Mouse (Mus musculus) limb, embryonic 14.5 days (tissue): Measurements from ENCODE around the gene Ccnq. TPM values are rescaled to one million over a fixed set of nuclear protein-coding genes. Genes with fewer than 3 reads are reported as not detected.

Experiments used
- ATAC-seq: fragments of 200-750 bp; cut with Nextera tagmentation; 2 replicates; pipeline ENCODE4 v1.8.0; 2017; ENCODE audit warnings: low read depth, moderate number of reproducible peaks, moderate TSS enrichment; ENCODE audit not compliant: low FRiP score
- DNase-seq: peaks from one replicate; pipeline ENCODE4 v3.0.0-alpha.2; 2015; ENCODE audit warnings: low spot score
- H3K27ac ChIP-seq: fragments of 300-500 bp; sonication (generic); replicated peaks from 2 replicates; pipeline ENCODE4 v1.5.1; 2014; ENCODE audit warnings: low read depth, mild to moderate bottlenecking, low read length, moderate library complexity, mixed read lengths
- H3K27me3 ChIP-seq: fragments of 300-500 bp; sonication (generic); 2 replicates; pipeline ENCODE4 v1.6.1; 2014; ENCODE audit warnings: low read length, mixed read lengths; ENCODE audit not compliant: control insufficient read depth, insufficient read depth
- H3K36me3 ChIP-seq: fragments of 300-500 bp; sonication (generic); 2 replicates; pipeline ENCODE4 v1.6.1; 2014; ENCODE audit warnings: mild to moderate bottlenecking, low read length, moderate library complexity, mixed read lengths; ENCODE audit not compliant: control insufficient read depth, insufficient read depth
- H3K4me1 ChIP-seq: fragments of 300-500 bp; sonication (generic); 2 replicates; pipeline ENCODE4 v1.6.1; 2014; ENCODE audit warnings: antibody characterized with exemption, low read length, mixed read lengths; ENCODE audit not compliant: control insufficient read depth, insufficient read depth
- H3K4me2 ChIP-seq: fragments of 300-500 bp; sonication (generic); replicated peaks from 2 replicates; pipeline ENCODE4 v1.6.1; 2014; ENCODE audit warnings: low read depth, mild to moderate bottlenecking, low read length, moderate library complexity; ENCODE audit not compliant: severe bottlenecking
- H3K4me3 ChIP-seq: fragments of 300-500 bp; sonication (generic); replicated peaks from 2 replicates; pipeline ENCODE4 v1.5.1; 2014; ENCODE audit warnings: low read length
- H3K9ac ChIP-seq: fragments of 300-500 bp; sonication (generic); 2 replicates; pipeline ENCODE4 v1.6.1; 2014; ENCODE audit warnings: mild to moderate bottlenecking, low read depth, low read length, moderate library complexity; ENCODE audit not compliant: severe bottlenecking
- H3K9me3 ChIP-seq: fragments of 300-500 bp; sonication (generic); 2 replicates; pipeline ENCODE4 v1.6.1; 2016; ENCODE audit warnings: low read length; ENCODE audit not compliant: control insufficient read depth
- POLR2A ChIP-seq: fragments of 200-500 bp; IDR thresholded peaks from 2 replicates; pipeline ENCODE4 v1.8.0; 2012; ENCODE audit warnings: inconsistent platforms, mild to moderate bottlenecking, moderate library complexity, borderline replicate concordance; ENCODE audit not compliant: insufficient read depth, insufficient read length; ENCODE audit errors: extremely low read depth
- WGBS: fragments of 180-500 bp; shearing (Covaris S2); extraction: QIAGEN DNeasy Blood & Tissue Kit; methylation state at CpG from one replicate; pipeline ENCODE4 v1.1.7; 2014; 5-methylcytosine and 5-hydroxymethylcytosine counted together
- microRNA-seq: library from miRNA; unstranded; fragments of <30 nt; microRNA quantifications from one replicate; pipeline ENCODE4, GENCODE M21; 2016
- polyA plus RNA-seq, 2 experiments: library from polyadenylated mRNA; depleted of rRNA in 1 of 2; stranded (reverse) in 1 of 2; unstranded in 1 of 2; fragments of >200 nt; fragmentation: Nextera tagmentation in 1 of 2; extraction: Ambion mirVana in 1 of 2; gene quantifications; 2 replicates each; pipeline versions ENCODE4 v1.2.1 to v1.2.3; 2012 to 2014

Gene Ccnq
- polyA plus RNA-seq, 2 experiments, result 40.4 to 48.4 TPM

- no peak overlapping the region for H3K4me3 ChIP-seq
- no peaks in the 10 kb centered on the region for H3K27me3 ChIP-seq
- H3K4me2 ChIP-seq, result no peak overlapping the region
- H3K9ac ChIP-seq, result no peak overlapping the region
- H3K27ac ChIP-seq, result no peak overlapping the region
- WGBS, result 73% methylated on average over 2 of the region's 2 CpGs
- ATAC-seq (no peak), DNase-seq (no peak)
- H3K36me3 ChIP-seq, result no peaks in the 10 kb centered on the region
- no peaks in the 10 kb centered on the region for H3K4me1 ChIP-seq
- TF ChIP-seq POLR2A, result no peak
- no peaks in the 10 kb centered on the region for H3K9me3 ChIP-seq
Observed at GRCm38 (mm10) chr11:78721419-78721818, 30.1 kb downstream of the Ccnq start.

- no peak overlapping the region for H3K27ac ChIP-seq
- ATAC-seq (no peak), DNase-seq (no peak)
- H3K4me2 ChIP-seq, result no peak overlapping the region
- WGBS, result 26% methylated on average over 4 of the region's 4 CpGs
- no peaks in the 10 kb centered on the region for H3K9me3 ChIP-seq
- H3K36me3 ChIP-seq, result no peaks in the 10 kb centered on the region
- H3K4me1 ChIP-seq, result no peaks in the 10 kb centered on the region
- TF ChIP-seq POLR2A, result no peak
- no peak overlapping the region for H3K4me3 ChIP-seq
- H3K27me3 ChIP-seq, result no peaks in the 10 kb centered on the region
- H3K9ac ChIP-seq, result no peak overlapping the region
Observed at GRCm38 (mm10) chr11:78717655-78718054, 33.9 kb downstream of the Ccnq start.

- H3K4me2 ChIP-seq, result no peak overlapping the region
- no peak overlapping the region for H3K4me3 ChIP-seq
- H3K4me1 ChIP-seq, result no peaks in the 10 kb centered on the region
- TF ChIP-seq POLR2A, result no peak
- no peaks in the 10 kb centered on the region for H3K36me3 ChIP-seq
- no peaks in the 10 kb centered on the region for H3K9me3 ChIP-seq
- no peak overlapping the region for H3K9ac ChIP-seq
- 71% methylated on average over 2 of the region's 2 CpGs for WGBS
- H3K27ac ChIP-seq, result no peak overlapping the region
- DNase-seq (no peak), ATAC-seq (no peak)
- no peaks in the 10 kb centered on the region for H3K27me3 ChIP-seq
Observed at GRCm38 (mm10) chr11:78708642-78709041, 42.9 kb downstream of the Ccnq start.

GRCm38 (mm10) chr11:78706026-78706425 is 45.5 kb downstream of the Ccnq start:
- TF ChIP-seq POLR2A, result no peak
- DNase-seq (no peak), ATAC-seq (no peak)
- H3K36me3 ChIP-seq, result no peaks in the 10 kb centered on the region
- H3K27me3 ChIP-seq, result no peaks in the 10 kb centered on the region
- H3K4me2 ChIP-seq, result no peak overlapping the region
- no peak overlapping the region for H3K4me3 ChIP-seq
- no peak overlapping the region for H3K27ac ChIP-seq
- H3K9ac ChIP-seq, result no peak overlapping the region
- H3K4me1 ChIP-seq, result no peaks in the 10 kb centered on the region
- no peaks in the 10 kb centered on the region for H3K9me3 ChIP-seq

GRCm38 (mm10) chr11:78703085-78703484 is 48.4 kb downstream of the Ccnq start:
- no peak for ATAC-seq
- H3K9ac ChIP-seq, result no peak overlapping the region
- WGBS, result 75% methylated on average over 5 of the region's 5 CpGs

GRCm38 (mm10) chr11:78702319-78702718 is 49.2 kb downstream of the Ccnq start:
- Histone ChIP-seq H3K36me3 (no peaks in the 10 kb centered on the region), H3K4me3 (no peak overlapping the region), H3K4me2 (no peak overlapping the region), H3K4me1 (no peaks in the 10 kb centered on the region), H3K27ac (no peak overlapping the region), H3K27me3 (no peaks in the 10 kb centered on the region), H3K9ac (no peak overlapping the region), H3K9me3 (no peaks in the 10 kb centered on the region)
- no peak for ATAC-seq
- no peak for TF ChIP-seq POLR2A
- DNase-seq, result no peak
- WGBS, result 63% methylated on average over 3 of the region's 3 CpGs

More at GRCm38 (mm10) chr11:78703085-78703484, 48.4 kb downstream of the Ccnq start:
- Histone ChIP-seq H3K4me2 (no peak overlapping the region), H3K4me3 (no peak overlapping the region), H3K9me3 (no peaks in the 10 kb centered on the region), H3K27me3 (no peaks in the 10 kb centered on the region), H3K4me1 (no peaks in the 10 kb centered on the region), H3K36me3 (no peaks in the 10 kb centered on the region), H3K27ac (no peak overlapping the region)
- TF ChIP-seq POLR2A, result no peak
- DNase-seq, result no peak

Small RNA genes lying within 50 kb of the gene (microRNA-seq; reads per million reads assigned to microRNA genes)
- not detected for gene Gm23840

Other genes starting within 250 kb of the Ccnq start
- not detected in 2 replicates for gene Sebox, start 248.3 kb downstream of the Ccnq start, polyA plus RNA-seq (2012; rRNA removed)
- gene Sebox, start 248.3 kb downstream of the Ccnq start, polyA plus RNA-seq (2014; fragmentation: Nextera tagmentation; extraction: Ambion mirVana), result not detected in 2 replicates
- 30.2 and 39.8 TPM in 2 replicates for gene Tmem199, start 239.6 kb downstream of the Ccnq start, polyA plus RNA-seq (2012; rRNA removed)
- 39.7 and 40.1 TPM in 2 replicates for gene Tmem199, start 239.6 kb downstream of the Ccnq start, polyA plus RNA-seq (2014; fragmentation: Nextera tagmentation; extraction: Ambion mirVana)
- 110 and 111 TPM in 2 replicates for gene Poldip2, start 239.5 kb downstream of the Ccnq start, polyA plus RNA-seq (2012; rRNA removed)
- gene Poldip2, start 239.5 kb downstream of the Ccnq start, polyA plus RNA-seq (2014; fragmentation: Nextera tagmentation; extraction: Ambion mirVana), result 164 and 166 TPM in 2 replicates
- 55.7 and 58.5 TPM in 2 replicates for gene Tnfaip1, start 215.4 kb downstream of the Ccnq start, polyA plus RNA-seq (2012; rRNA removed)
- 83.4 and 87.0 TPM in 2 replicates for gene Tnfaip1, start 215.4 kb downstream of the Ccnq start, polyA plus RNA-seq (2014; fragmentation: Nextera tagmentation; extraction: Ambion mirVana)
- 105 and 133 TPM in 2 replicates for gene Ift20, start 215.4 kb downstream of the Ccnq start, polyA plus RNA-seq (2012; rRNA removed)
- gene Ift20, start 215.4 kb downstream of the Ccnq start, polyA plus RNA-seq (2014; fragmentation: Nextera tagmentation; extraction: Ambion mirVana), result 176 and 185 TPM in 2 replicates
- gene Tmem97, start 201.0 kb downstream of the Ccnq start, polyA plus RNA-seq (2012; rRNA removed), result 42.6 and 44.5 TPM in 2 replicates
- 82.9 and 103 TPM in 2 replicates for gene Tmem97, start 201.0 kb downstream of the Ccnq start, polyA plus RNA-seq (2014; fragmentation: Nextera tagmentation; extraction: Ambion mirVana)
- gene Nlk, start 54.4 kb downstream of the Ccnq start, polyA plus RNA-seq (2012; rRNA removed), result 15.8 and 18.0 TPM in 2 replicates
- gene Nlk, start 54.4 kb downstream of the Ccnq start, polyA plus RNA-seq (2014; fragmentation: Nextera tagmentation; extraction: Ambion mirVana), result 10.1 and 11.9 TPM in 2 replicates
- 8.3 and 10.1 TPM in 2 replicates for gene Lyrm9, start 74.9 kb upstream of the Ccnq start, polyA plus RNA-seq (2012; rRNA removed)
- 14.0 and 15.1 TPM in 2 replicates for gene Lyrm9, start 74.9 kb upstream of the Ccnq start, polyA plus RNA-seq (2014; fragmentation: Nextera tagmentation; extraction: Ambion mirVana)
- 2.1 and 2.2 TPM in 2 replicates for gene Nos2, start 169.1 kb upstream of the Ccnq start, polyA plus RNA-seq (2012; rRNA removed)
- 1.4 and 2.1 TPM in 2 replicates for gene Nos2, start 169.1 kb upstream of the Ccnq start, polyA plus RNA-seq (2014; fragmentation: Nextera tagmentation; extraction: Ambion mirVana)
- gene Lgals9, start 233.2 kb upstream of the Ccnq start, polyA plus RNA-seq (2012; rRNA removed), result 29.7 and 31.3 TPM in 2 replicates
- gene Lgals9, start 233.2 kb upstream of the Ccnq start, polyA plus RNA-seq (2014; fragmentation: Nextera tagmentation; extraction: Ambion mirVana), result 35.4 and 36.2 TPM in 2 replicates